Mouse (Mus musculus) layer of hippocampus, postnatal 25 days (tissue): ENCODE results near the gene Alox12e. TPM values are rescaled to one million over a fixed set of nuclear protein-coding genes. Genes with fewer than 3 reads are reported as not detected.
A peak's percentile ranks its signal among the peaks of the same experiment; 100 is the strongest.
"Not testable (repeated sequence)": the region's sequence is repeated elsewhere in the genome, so short reads cannot be mapped to it uniquely, and the experiment has no call there.

Experiments used
- DNase-seq, 2 experiments: peaks; one replicate each; pipeline ENCODE4 v3.0.0; 2022; ENCODE audit warnings: mixed read lengths in 2 of 2, low spot score in 1 of 2; ENCODE audit errors: extremely low spot score in 1 of 2
- total RNA-seq, 2 experiments: library from RNA; stranded (reverse); gene quantifications; 2 replicates each; pipeline ENCODE4 v1.2.3; 2021

Alox12e gene
- not detected for total RNA-seq

DNA sequence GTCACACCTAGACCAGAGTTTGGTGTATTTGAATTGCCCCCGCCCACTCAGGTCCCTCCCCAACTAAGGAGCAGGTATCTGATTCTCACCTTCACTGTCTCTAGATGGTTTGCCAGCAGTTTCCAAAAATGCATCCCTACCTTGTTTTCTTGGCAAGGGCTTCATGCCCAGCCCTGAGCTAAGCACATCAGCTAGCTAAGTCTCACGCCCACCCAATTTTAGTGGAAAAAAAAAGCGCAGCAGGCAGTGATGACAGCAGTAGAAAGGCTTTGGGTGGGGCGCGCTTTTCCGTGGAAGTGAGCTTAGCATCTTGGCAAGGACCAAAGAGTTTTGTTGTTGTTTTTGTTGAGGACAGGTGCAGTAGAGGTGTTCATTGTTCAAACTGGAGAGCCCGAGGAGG lies at the start of gene Alox12e:
TSS of gene Alox12e (minus strand) at position 101 of the 400 bp plus-strand sequence.
- DNase-seq = no peak

DNA sequence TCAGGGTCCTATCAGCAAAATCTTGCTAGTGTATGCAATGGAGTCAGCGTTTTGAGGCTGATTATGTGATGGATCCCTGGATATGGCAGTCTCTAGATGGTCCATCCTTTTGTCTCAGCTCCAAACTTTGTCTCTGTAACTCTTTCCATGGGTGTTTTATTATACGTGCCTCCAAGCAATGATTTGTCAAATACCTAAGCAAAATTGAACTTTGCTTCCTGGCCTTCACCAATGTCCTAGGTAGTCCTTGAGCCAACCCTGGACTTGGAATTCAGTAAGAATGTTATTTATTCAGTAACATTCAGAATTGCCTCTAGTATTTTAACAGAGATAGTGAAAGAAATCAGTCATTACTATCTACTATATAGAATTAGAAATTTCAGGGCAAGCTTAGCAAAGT lies 46.2 kb upstream of the Alox12e start:
- not testable (repeated sequence) for DNase-seq

DNA sequence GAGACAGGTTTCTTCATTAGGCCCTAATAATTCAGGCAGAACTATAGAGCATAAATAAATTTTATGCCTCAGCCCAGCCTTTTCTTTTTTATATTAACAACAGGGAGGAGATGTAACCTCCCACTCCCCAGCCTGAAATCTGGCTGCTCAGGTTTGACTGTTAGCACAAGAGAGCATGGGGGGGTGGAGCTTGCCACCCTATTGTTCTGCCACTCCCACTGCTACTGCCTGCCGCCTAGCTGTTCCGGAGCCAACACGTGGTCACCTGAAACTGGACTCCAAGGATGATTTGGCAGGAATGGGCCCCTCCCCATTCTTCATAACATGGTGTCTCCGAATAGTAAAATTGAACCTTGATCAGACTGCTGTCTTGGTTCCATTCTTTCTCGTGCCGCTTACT lies 45.3 kb upstream of the Alox12e start:
- not testable (repeated sequence) for DNase-seq

DNA sequence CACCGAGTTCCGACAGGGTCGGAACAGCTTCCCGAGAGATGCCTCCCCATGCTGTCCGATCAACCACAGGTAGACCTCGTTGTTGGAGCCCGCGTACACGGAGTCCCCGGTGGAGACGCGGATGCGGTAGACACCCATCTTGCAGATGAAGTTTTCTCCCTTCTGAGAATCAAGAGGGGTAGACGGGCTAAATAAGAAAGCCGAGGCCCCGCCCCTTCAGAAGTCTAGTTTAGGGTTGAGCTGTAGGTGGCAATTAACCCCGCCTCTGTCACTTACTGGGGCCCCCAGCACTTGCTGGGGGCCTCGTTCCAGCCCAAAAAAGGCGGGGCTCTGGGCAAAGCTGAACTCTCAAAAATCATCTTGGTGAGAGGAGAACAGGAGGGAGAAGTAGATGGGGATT lies 29.4 kb upstream of the Alox12e start, which contains the start of gene Alox15:
TSS of gene Alox15 (minus strand) at position 164 of the 400 bp plus-strand sequence.
- no peak for DNase-seq

DNA sequence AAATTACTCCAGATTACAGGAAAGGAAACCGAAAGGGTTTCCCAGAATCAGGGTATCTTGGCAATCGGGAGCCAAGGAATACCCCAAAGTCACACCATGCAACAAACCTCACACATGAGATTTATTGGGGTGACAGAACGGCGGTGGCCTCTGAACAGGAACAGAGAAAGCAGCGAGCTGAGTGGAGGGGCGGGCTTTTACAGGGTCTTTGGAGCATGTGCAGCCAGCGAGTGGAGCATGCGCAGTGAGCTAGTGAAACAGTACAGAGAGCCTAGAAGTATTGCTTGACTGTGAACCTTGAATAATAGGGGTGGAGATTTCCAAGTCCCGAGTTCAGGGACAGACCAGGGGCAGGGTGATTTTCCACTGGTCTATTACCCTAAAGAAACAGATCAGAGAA lies 26.2 kb upstream of the Alox12e start:
- no peak for DNase-seq

DNA sequence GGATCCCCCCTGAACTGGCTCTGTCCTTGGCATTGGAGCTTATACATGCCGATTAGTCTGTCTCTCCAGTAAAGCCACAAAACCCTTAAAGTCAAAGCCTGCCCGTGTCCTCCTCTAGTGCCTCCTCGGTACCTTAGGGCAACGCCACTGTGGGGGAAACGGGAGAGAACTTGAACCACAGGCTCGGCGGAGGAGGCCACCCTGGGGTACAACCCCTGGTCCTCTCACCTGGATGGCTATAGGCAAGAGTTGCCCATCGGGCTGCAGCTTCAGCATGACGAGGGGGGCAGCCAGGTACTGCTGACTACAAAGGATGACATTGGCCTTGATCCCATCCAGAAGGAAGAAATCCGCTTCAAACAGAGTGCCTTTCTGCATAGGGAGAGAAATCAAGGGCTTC lies 25.4 kb upstream of the Alox12e start:
- no peak for DNase-seq

DNA sequence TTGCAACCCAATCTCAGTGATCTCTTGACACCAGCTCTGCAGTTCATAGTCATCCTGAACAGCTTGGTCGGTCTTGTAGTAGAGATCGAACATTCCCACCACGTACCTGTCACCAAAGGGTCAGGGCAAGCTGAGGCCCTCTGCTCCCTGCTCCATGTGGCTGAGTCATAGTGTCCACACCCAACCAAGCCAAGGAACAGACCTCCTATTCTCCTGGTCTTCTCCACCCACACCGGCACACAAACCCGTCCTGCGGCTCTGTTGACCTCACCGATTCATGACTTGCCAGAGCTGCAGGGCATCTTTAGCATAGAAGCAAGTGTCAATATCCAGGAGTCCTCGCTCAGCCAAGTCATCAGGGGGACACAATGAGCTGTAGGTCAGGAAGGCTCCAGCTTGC lies 23.1 kb upstream of the Alox12e start:
- no peak for DNase-seq

DNA sequence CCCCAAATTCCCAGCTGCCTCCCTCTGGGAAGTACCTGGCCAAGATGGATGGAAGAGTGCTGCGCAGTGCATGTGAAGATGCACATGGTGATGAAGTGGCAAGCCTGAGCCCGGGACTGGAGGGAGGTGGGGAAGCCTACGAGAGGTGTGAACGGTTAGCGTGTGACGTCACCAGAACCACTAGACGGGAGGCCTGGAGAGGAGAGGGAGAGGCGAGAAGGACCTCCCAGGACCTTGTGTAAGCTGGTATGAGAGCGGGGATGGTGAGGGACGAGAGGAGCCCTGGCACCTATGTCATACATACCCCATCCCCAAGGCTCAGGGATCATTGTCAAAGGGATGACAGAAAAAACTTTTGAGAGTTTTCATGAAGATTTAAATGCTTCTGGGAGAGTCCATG lies 22.6 kb upstream of the Alox12e start:
- DNase-seq = no peak

DNA sequence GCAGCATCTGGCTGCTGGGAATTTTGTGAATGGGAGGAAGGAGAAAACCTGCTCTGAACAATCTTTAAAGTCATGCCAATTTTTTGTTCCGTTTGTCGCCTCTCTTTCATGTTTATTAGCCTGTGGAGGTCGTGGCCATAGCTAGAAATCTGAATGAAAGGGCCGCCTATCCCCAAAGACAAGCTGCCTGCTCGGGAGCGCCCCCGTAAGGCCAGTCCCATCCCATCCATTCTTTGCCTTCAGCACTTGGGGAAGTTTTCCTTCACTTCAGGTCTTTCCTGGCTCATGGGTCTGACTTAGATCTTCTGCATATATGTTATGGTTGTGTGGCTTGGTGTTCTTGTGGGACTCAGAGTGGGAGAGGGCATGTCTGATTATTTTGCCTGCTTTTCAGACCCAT lies 17.1 kb upstream of the Alox12e start:
- no peak for DNase-seq

DNA sequence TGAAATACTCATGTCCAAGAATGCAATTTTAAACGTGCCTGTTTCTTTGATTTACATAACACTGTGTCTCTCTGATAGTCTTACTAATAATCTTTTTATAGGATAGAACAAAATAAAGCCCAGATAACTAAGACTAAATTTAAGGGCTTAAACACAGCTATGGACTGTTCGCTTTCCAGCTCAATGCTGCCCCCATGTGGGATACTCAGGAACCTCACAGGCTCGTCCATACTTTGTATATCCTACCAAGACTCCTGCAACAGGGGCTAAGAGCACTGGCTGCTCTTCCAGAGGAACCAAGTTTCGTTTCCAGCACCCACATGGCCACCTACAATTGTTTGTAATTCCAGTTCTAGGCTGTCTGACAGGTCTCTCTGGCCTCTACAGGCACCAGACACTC lies 12.0 kb upstream of the Alox12e start:
- peak; percentile 36 to 78 for DNase-seq

DNA sequence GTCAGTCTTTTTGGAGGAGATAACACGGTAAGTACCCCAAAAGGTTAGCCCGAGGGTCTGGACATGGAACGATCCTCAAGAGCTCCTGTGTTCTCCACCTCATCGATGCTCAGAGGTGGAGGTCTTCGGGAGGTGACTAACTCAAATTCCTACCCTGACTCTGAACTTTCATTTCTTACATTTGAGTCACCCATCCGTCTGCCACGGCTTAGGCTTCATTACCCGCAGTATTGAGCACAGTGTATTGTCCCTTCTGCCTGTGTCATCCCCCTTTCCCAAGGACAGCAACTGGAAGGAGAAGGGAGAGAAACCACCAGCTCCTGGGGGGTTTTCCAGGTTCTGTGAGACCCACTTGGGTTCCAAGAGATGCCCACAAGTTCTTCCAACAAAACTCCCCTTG lies 2.3 kb upstream of the Alox12e start:
- DNase-seq = no peak

DNA sequence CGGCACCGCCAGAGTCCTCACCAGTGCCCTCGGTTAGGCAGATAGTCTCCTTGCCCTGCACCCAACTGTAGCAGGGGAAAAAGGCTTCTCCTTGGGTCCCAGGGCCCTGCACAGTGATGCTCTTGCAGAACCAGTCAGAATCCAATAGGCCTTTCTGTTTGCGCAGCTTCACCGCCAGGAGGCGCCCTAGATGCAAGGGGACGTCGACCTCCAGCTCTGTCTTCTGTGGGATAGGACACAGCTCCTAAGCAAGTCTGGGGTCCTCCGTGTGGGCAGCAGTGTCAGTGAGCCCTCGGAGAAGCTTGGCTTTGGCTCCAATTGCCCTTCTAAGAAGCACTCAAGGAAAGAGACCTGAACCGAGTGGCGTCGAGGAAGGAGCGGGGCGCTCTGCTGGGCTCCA lies 764 bp downstream of the Alox12e start:
- peak; percentile 13 to 59 for DNase-seq

DNA sequence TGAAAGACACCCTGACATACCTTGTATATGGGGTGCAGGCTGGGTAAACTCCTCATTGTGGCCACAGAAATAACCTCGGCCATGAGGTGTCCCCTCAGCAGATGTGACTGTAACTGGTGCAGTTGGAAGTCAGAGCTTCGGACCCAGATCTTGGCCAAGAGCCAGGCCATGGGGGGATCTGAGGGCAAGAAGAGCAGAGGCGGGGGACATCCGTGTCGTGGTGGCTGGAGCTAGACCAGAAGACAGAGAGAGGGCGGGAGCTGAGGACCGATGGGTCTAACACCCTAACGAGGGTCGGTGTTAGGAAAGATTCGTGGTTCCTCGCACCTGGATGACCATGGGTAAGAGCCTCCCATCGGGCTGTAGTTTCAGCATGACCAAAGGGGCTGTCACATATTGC lies 2.8 kb downstream of the Alox12e start:
- DNase-seq = no peak

DNA sequence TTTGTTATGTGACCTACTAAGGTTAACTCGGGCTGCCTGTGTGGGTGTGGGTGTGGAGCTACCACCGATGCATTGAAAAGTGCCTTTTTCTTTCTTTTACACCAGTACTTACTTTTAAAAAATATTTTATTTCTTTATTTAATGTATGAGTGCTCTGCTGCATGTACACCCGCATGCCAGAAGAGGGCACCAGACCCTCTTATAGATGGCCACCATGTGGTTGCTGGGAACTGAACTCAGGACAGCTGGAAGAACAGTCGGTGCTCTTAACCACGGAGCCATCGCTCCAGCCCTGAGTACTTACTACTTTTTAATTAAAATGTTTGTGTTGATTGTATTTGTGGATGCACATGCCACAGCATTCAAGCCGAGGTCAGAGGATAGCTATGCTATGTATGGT lies 8.6 kb downstream of the Alox12e start:
- no peak for DNase-seq

DNA sequence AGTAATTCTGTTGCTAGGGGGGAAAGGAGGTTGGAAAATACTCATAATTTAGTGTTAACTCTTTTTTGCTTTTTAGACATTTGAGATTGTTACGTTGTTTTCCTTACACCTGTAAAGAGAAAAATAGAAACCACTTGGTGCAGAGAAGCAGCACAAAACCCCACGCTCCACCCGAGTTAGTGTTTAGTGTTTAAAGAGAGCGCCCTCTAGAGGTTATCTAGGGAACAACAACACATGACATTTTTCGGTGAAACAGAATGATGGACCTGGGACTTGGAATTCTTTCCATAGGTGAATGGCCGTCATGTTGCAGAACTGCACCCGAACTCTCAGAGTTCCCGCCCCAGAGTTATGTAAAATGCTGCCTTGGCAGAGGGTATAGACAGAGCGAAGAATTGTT lies 13.1 kb downstream of the Alox12e start:
- DNase-seq = peak in 1 of 2 experiments; percentile 30

DNA sequence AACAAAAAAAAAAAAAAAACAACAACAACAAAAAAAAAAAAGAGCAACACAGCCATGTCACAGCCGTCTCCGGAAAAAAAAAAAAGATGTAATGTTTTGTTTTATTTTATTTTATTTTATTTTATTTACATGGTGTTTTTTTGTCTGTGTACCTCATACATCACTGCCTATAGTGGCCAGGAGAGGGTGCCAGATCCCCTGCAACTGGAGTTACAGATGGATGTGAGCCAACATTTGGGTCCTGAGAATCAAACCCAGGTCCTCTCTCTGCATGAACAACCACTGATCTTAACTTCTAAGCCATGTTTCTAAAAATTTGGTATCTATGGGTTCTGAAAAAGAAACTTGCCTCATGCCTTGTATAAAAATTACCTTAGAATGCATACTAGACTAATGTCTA lies 14.1 kb downstream of the Alox12e start:
- DNase-seq = no peak

DNA sequence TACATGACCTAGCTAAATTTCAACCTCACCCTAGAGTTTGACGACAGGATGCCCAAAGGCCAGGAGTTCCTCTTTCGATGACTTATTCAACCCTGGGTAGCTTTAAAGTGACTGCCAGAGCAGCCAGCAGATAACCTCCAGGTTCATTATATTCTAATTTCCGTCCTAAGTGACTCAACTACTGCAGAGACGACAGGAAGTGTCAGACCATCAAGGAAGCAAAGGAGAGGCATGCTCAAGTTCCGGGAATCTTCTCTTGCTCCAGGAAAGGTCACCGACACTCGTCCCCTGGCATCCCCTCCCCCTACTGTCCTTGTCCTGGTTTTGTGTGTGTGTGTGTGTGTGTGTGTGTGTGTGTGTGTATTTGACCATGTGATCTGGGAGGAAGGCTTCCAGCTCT lies 16.3 kb downstream of the Alox12e start:
- DNase-seq = no peak

DNA sequence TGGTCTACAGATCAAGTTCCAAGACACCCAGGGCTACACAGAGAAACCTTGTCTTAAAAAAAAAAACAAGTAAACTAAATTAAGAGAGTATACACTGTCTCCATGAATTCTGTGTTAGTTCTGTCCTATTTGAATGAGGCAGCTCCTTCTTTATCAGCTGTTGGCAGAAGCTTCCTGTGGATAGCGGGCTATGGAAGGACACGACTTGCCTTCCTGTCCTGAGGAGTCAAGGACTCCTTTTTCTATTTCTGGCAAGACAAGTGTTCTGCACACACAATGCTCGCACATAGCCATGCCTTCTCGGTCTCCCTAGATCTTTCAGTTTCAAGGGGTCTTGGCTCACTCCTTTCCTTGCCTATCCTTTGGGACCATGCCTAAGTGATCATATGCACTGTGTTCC lies 20.1 kb downstream of the Alox12e start:
- DNase-seq = no peak

DNA sequence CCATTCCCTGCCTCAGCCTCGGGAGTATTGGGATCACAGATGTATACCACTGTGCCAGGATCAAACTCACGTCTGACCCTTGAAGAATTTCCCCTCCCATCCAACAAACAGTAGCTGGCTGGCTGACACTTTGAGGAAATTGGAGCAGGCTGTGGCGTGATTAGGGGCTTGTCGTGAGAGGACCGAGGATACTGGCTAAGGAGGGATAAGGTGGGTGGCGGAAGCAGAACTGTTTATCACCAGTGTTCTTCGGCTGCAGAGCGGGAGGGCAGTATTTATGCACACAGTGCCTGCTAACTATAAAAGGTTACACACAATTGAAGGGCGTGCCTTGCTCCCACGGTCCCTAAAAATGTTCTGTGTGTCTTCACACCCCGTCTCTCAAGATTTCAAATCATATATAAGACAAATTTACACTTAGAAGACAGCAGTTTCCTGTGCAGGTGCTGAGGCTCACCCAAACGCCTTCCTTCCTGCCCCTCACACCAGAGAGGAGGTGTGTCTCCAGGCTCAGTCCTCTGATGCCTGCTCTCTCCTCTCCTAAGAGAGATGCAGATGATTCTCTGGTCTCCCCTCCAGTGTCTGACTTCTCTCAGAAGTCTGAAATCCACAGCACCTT lies 24.5 kb downstream of the Alox12e start:
- no peak for DNase-seq

DNA sequence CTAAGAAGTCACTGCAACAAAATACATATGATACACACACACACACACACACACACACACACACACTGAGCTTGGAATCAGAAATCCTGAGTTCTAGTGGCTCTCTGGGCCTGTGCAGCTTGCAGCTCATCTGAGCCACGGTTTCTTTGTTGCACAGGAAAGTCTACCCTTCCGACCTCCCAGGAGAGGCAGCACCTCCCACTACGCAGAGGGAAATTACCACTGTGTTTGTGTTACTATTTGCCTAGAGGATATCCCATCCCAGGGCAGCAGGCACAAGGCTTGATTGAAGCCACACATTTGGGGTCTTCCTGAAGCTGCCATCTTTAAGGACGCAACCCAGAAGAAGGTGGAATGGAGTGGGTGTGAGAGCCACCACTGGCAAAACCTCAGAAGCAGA lies 25.0 kb downstream of the Alox12e start:
- DNase-seq = no peak

DNA sequence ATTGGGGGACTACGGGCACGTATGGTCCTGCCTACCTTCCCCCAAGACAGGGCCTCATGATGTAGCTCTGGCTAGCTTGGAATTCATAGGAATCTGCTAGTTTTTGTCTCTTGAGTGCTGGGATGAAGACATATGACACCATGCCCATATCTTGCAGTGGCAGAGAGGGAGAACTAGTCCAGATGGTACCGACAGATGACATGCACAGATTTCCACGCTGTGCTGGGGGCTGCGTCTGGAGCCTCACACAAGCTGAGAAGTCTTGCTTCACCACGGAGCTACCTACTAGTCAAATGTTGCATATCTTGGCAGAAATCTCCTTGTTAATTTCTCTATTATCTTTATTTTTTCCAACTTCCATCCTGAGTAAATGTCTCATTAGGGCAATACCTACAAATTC lies 28.5 kb downstream of the Alox12e start:
- peak; percentile 14 to 32 for DNase-seq

DNA sequence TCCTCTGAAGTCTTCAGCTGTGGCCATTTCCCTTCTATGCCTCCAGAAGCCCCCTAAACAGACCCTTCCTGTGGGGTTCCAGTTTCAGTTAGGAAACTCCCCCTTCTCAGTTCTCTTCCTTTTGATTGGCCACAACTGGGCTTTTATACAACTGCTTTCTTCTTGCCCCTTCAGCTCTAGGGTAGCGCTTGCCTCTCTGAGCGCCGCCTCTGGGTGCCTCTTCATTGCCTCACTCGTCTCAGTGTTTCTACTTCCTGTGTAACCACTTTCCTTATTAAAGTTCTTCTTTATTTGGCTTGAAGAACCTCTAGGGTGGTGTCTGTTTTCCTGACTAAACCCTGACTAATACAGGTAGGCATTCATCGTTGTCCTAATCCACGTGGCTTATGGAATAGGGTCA lies 31.2 kb downstream of the Alox12e start:
- no peak for DNase-seq

DNA sequence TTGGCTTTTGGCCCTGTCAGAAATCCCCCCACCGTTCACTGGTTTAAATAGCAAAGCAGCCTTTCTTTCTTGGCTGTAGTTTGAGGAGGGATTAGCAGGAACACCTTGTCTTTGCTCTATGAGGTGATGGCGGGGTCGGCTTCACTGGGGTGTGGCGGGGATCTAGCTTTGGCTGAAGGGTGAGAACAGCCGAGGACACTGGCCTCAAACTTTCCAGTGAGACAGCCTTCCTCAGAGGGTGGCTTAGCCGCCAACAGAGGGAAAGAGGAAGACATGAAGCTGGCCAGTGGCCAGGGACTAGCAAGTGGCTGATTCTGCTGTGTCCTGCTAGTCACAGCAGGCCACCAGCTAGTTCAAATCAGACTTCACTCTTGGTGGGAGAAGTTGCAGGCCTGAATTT lies 33.2 kb downstream of the Alox12e start:
- DNase-seq = no peak
